Mouse (Mus musculus): ENCODE results near the gene Slfn5. TPM values are rescaled to one million over a fixed set of nuclear protein-coding genes. Genes with fewer than 3 reads are reported as not detected.
A peak's percentile ranks its signal among the peaks of the same experiment; 100 is the strongest.
"Not testable (repeated sequence)": the region's sequence is repeated elsewhere in the genome, so short reads cannot be mapped to it uniquely, and the experiment has no call there.

Gene Slfn5
- polyA plus RNA-seq, 1 experiment from 2014 or later, result 1.3 TPM

DNA sequence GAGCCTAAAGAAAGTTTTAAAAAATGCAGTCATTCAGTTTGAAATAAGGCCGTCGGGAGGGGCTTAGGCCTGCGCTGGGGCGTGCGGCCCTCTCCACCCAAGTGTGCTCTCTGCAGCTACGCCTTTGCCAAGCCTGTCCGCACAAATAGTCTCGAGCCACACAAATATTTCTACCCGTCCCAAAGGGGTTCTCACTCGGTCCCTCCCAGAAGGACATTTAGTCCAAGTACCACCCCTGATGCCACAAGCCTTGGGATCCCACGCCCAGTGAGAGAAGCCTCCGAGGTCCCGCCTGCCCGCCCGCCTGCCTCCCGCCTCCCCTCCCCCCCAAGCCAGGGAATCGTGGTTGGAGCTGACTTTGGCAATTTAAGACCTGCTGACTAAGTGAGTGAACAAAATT is 32.0 kb downstream of the Slfn5 start:
- Histone ChIP-seq H3K4me1 (no peaks in the 10 kb centered on the region), H3K27me3 (no peaks in the 10 kb centered on the region), H3K36me3 (peaks cover 20% of the 10 kb centered on the region), H3K9ac (no peak overlapping the region), H3K9me3 (no peaks in the 10 kb centered on the region), H3K4me3 (no peak overlapping the region), H3K4me2 (replicated peaks) (no peak overlapping the region), H3K27ac (no peak overlapping the region)
- 82% methylated on average over 17 of the region's 17 CpGs for WGBS
- no peak for ATAC-seq (ENCODE audit: insufficient number of reproducible peaks, insufficient read depth, low FRiP score, low TSS enrichment)

DNA sequence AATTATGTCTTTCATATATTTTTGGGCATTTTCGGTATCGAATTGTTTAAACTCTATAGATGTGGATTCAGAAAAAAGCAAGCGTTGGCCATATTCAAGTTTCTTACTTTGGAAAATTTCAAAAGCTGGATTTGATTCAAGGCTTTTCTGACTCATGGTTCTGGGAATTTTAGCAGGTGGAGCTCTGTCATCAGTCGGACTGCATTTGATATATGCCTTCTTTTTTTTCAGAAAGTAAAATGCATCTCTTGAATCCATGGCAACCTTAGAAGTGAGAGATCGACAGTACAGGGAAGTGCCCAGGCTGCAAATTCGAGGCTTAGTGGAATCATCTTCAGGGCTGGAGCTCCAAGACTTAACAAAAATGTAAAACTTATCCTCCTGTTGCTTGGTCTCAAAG is 36.5 kb downstream of the Slfn5 start:
- H3K27ac ChIP-seq, result no peak overlapping the region
- H3K27me3 ChIP-seq, result no peaks in the 10 kb centered on the region
- no peak overlapping the region for H3K4me2 ChIP-seq (replicated peaks)
- 0 out of 2 replicates have a peak, but pooled peaks cover 5% of the 10 kb centered on the region for H3K4me1 ChIP-seq
- 0 out of 2 replicates have a peak, but pooled peaks cover 9% of the 10 kb centered on the region for H3K36me3 ChIP-seq
- WGBS, result 89% methylated on average over 6 of the region's 6 CpGs
- no peaks in the 10 kb centered on the region for H3K9me3 ChIP-seq
- no peak overlapping the region for H3K9ac ChIP-seq
- no peak for ATAC-seq (ENCODE audit: insufficient number of reproducible peaks, insufficient read depth, low FRiP score, low TSS enrichment)
- no peak overlapping the region for H3K4me3 ChIP-seq

GRCm38 (mm10) chr11:82989357-82989756 is 38.2 kb downstream of the Slfn5 start:
- Histone ChIP-seq H3K9me3 (no peaks in the 10 kb centered on the region), H3K4me2 (replicated peaks) (peak overlapping the region; percentile 79), H3K4me3 (0 out of 2 replicates have a peak overlapping the region, but pooled peaks have one; percentile 9), H3K27ac (no peak overlapping the region), H3K27me3 (no peaks in the 10 kb centered on the region), H3K36me3 (0 out of 2 replicates have a peak, but pooled peaks cover 9% of the 10 kb centered on the region), H3K9ac (no peak overlapping the region), H3K4me1 (0 out of 2 replicates have a peak, but pooled peaks cover 5% of the 10 kb centered on the region)
- ATAC-seq (ENCODE audit: insufficient number of reproducible peaks, insufficient read depth, low FRiP score, low TSS enrichment), result no peak
- 27% methylated on average over 12 of the region's 12 CpGs for WGBS

- peak; percentile 64; the same call in 1 of the 2 replicates for ATAC-seq (ENCODE audit: insufficient number of reproducible peaks, insufficient read depth, low FRiP score, low TSS enrichment)
- not testable (repeated sequence) for H3K36me3 ChIP-seq, H3K27me3 ChIP-seq, H3K9me3 ChIP-seq, H3K4me1 ChIP-seq, H3K27ac ChIP-seq
- peak overlapping the region; percentile 79 for H3K4me2 ChIP-seq (replicated peaks)
- WGBS, result 18% methylated on average over 19 of the region's 19 CpGs
- H3K9ac ChIP-seq, result peak overlapping the region; percentile 45; the same call in 1 of the 2 replicates
- peak overlapping the region; percentile 38 for H3K4me3 ChIP-seq
These were observed 39.6 kb downstream of the Slfn5 start for GRCm38 (mm10) chr11:82990612-82991385.

- no peaks in the 10 kb centered on the region for H3K9me3 ChIP-seq
- peak within 1 kb of the TSS; percentile 38 for H3K4me3 ChIP-seq
- 0 out of 2 replicates have a peak within 1 kb of the TSS, but pooled peaks have one; percentile 46 for H3K27ac ChIP-seq
- H3K4me1 ChIP-seq, result 0 out of 2 replicates have a peak, but pooled peaks cover 5% of the 10 kb centered on the region
- 7% methylated on average over 14 of the region's 14 CpGs for WGBS
- peak within 1 kb of the TSS; percentile 45 for H3K9ac ChIP-seq
- H3K36me3 ChIP-seq, result 0 out of 2 replicates have a peak, but pooled peaks cover 3% of the 10 kb centered on the region
- H3K4me2 ChIP-seq (replicated peaks), result peak within 1 kb of the TSS; percentile 79
- no peak for ATAC-seq (ENCODE audit: insufficient number of reproducible peaks, insufficient read depth, low FRiP score, low TSS enrichment)
- H3K27me3 ChIP-seq, result no peaks in the 10 kb centered on the region
These were observed 40.5 kb downstream of the Slfn5 start, which contains the start of gene Slfn9 for GRCm38 (mm10) chr11:82991469-82992166. Slfn9 (minus strand) TSS chr11:82991830.

DNA sequence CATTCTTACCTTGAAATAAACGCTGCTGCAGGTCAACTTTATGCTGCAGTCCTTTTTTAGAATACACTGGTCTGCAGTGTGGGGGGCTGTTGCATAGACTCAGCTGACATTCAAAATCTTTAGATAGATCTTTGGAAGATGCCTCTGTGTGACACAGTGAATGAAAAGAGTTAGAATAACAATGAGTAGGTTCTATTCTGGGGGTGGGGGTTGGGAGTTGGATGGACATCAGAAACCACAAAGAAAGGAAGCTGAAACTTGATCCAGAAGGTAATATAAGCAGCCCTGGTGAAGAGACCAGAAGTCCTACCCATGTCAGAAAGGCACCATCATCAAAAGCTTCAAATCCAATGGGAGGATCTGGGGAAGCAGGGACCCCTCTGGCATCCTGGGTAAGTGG is 62.2 kb downstream of the Slfn5 start:
- Histone ChIP-seq H3K4me1 (no peaks in the 10 kb centered on the region), H3K27ac (no peak overlapping the region), H3K27me3 (no peaks in the 10 kb centered on the region), H3K4me3 (no peak overlapping the region), H3K4me2 (replicated peaks) (no peak overlapping the region), H3K9ac (no peak overlapping the region), H3K9me3 (no peaks in the 10 kb centered on the region), H3K36me3 (no peaks in the 10 kb centered on the region)
- 77% methylated on average over 1 of the region's 1 CpGs for WGBS
- no peak for ATAC-seq (ENCODE audit: insufficient number of reproducible peaks, insufficient read depth, low FRiP score, low TSS enrichment)

Small RNA genes lying within 50 kb of the gene (microRNA-seq; reads per million reads assigned to microRNA genes)
- not detected for gene Mir7679

Other genes with a start within 250 kb of the Slfn5 start
- gene Cct6b, start 187.0 kb upstream of the Slfn5 start, polyA plus RNA-seq (2016; fragmentation: Nextera tagmentation; extraction: Ambion mirVana), result 0.41 and 0.45 TPM in 2 replicates
- gene Zfp830, start 187.0 kb upstream of the Slfn5 start, polyA plus RNA-seq (2016; fragmentation: Nextera tagmentation; extraction: Ambion mirVana), result 38.9 and 43.1 TPM in 2 replicates
- gene Lig3, start 170.2 kb upstream of the Slfn5 start, polyA plus RNA-seq (2016; fragmentation: Nextera tagmentation; extraction: Ambion mirVana), result 45.6 and 46.8 TPM in 2 replicates
- 12.7 and 12.8 TPM in 2 replicates for gene Rffl, start 80.1 kb upstream of the Slfn5 start, polyA plus RNA-seq (2016; fragmentation: Nextera tagmentation; extraction: Ambion mirVana)
- 11.0 and 11.3 TPM in 2 replicates for gene Rad51d, start 60.7 kb upstream of the Slfn5 start, polyA plus RNA-seq (2016; fragmentation: Nextera tagmentation; extraction: Ambion mirVana)
- 0.19 and 0.31 TPM in 2 replicates for gene Fndc8, start 59.2 kb upstream of the Slfn5 start, polyA plus RNA-seq (2016; fragmentation: Nextera tagmentation; extraction: Ambion mirVana)
- gene Nle1, start 42.9 kb upstream of the Slfn5 start, polyA plus RNA-seq (2016; fragmentation: Nextera tagmentation; extraction: Ambion mirVana), result 39.0 and 42.5 TPM in 2 replicates
- gene Unc45b, start 40.8 kb upstream of the Slfn5 start, polyA plus RNA-seq (2016; fragmentation: Nextera tagmentation; extraction: Ambion mirVana), result 8.2 and 8.6 TPM in 2 replicates
- 18.1 and 19.2 TPM in 2 replicates for gene Slfn9, start 40.5 kb downstream of the Slfn5 start, polyA plus RNA-seq (2016; fragmentation: Nextera tagmentation; extraction: Ambion mirVana)
- gene Slfn8, start 69.5 kb downstream of the Slfn5 start, polyA plus RNA-seq (2016; fragmentation: Nextera tagmentation; extraction: Ambion mirVana), result 0.20 and 0.64 TPM in 2 replicates
- gene Slfn2, start 113.8 kb downstream of the Slfn5 start, polyA plus RNA-seq (2016; fragmentation: Nextera tagmentation; extraction: Ambion mirVana), result 1.6 and 1.7 TPM in 2 replicates
- gene Slfn1, start 165.5 kb downstream of the Slfn5 start, polyA plus RNA-seq (2016; fragmentation: Nextera tagmentation; extraction: Ambion mirVana), result 0.12 TPM in 1 of 2 replicates, not detected in the other
- not detected in 2 replicates for gene Slfn4, start 223.8 kb downstream of the Slfn5 start, polyA plus RNA-seq (2016; fragmentation: Nextera tagmentation; extraction: Ambion mirVana)
- 1.8 and 2.4 TPM in 2 replicates for gene Slfn3, start 240.0 kb downstream of the Slfn5 start, polyA plus RNA-seq (2016; fragmentation: Nextera tagmentation; extraction: Ambion mirVana)